Mouse (Mus musculus) embryonic facial prominence, embryonic 12.5 days (tissue): ENCODE data around the gene Cpz. TPM values are rescaled to one million over a fixed set of nuclear protein-coding genes. Genes with fewer than 3 reads are reported as not detected.

Experiments used
- ATAC-seq: fragments of 200-750 bp; cut with Nextera tagmentation; 2 replicates; pipeline ENCODE4 v1.8.0; 2017; ENCODE audit not compliant: insufficient number of reproducible peaks, insufficient read depth, low FRiP score, low TSS enrichment
- H3K27ac ChIP-seq: fragments of 300-500 bp; sonication (generic); 2 replicates; pipeline ENCODE4 v1.5.1; 2016; ENCODE audit warnings: mild to moderate bottlenecking
- H3K27me3 ChIP-seq: fragments of 300-500 bp; sonication (generic); 2 replicates; pipeline ENCODE4 v1.6.1; 2016; ENCODE audit warnings: mild to moderate bottlenecking, moderate library complexity
- H3K36me3 ChIP-seq: fragments of 300-500 bp; sonication (generic); 2 replicates; pipeline ENCODE4 v1.6.1; 2016; ENCODE audit warnings: mild to moderate bottlenecking
- H3K4me1 ChIP-seq: fragments of 300-500 bp; sonication (generic); 2 replicates; pipeline ENCODE4 v1.6.1; 2016
- H3K4me2 ChIP-seq: fragments of 300-500 bp; sonication (generic); replicated peaks from 2 replicates; pipeline ENCODE4 v1.6.1; 2016; ENCODE audit warnings: mild to moderate bottlenecking, moderate library complexity
- H3K4me3 ChIP-seq: fragments of 300-500 bp; sonication (generic); 2 replicates; pipeline ENCODE4 v1.5.1; 2016; ENCODE audit warnings: mild to moderate bottlenecking
- H3K9ac ChIP-seq: fragments of 300-500 bp; sonication (generic); 2 replicates; pipeline ENCODE4 v1.6.1; 2016; ENCODE audit warnings: mild to moderate bottlenecking, moderate library complexity
- H3K9me3 ChIP-seq: fragments of 300-500 bp; sonication (generic); 2 replicates; pipeline ENCODE4 v1.6.1; 2016; ENCODE audit warnings: mild to moderate bottlenecking, moderate library complexity
- WGBS: fragments of 180-500 bp; shearing (Covaris S2); methylation state at CpG from one replicate; pipeline ENCODE4 v1.1.7; 2016; 5-methylcytosine and 5-hydroxymethylcytosine counted together
- polyA plus RNA-seq: library from polyadenylated mRNA; unstranded; fragments of >200 nt; fragmentation: Nextera tagmentation; extraction: Ambion mirVana; gene quantifications from 2 replicates; pipeline ENCODE4 v1.2.1, GENCODE M21; 2016

Gene Cpz
- polyA plus RNA-seq, 1 experiment from 2014 or later = 5.7 TPM

- Histone ChIP-seq H3K27ac (0 out of 2 replicates have a peak overlapping the region, but pooled peaks have one; percentile 6), H3K27me3 (no peaks in the 10 kb centered on the region)
Measured at GRCm38 (mm10) chr5:35551855-35552837, 26.6 kb upstream of the Cpz start.

GRCm38 (mm10) chr5:35546127-35546526, 20.6 kb upstream of the Cpz start:
- Histone ChIP-seq H3K4me3 (no peak overlapping the region), H3K27ac (no peak overlapping the region), H3K9ac (no peak overlapping the region), H3K4me1 (0 out of 2 replicates have a peak, but pooled peaks cover 3% of the 10 kb centered on the region), H3K9me3 (no peaks in the 10 kb centered on the region), H3K27me3 (no peaks in the 10 kb centered on the region), H3K36me3 (no peaks in the 10 kb centered on the region), H3K4me2 (no peak overlapping the region)
- no peak for ATAC-seq

More at GRCm38 (mm10) chr5:35551855-35552837, 26.6 kb upstream of the Cpz start:
- no peak overlapping the region for H3K4me2 ChIP-seq
- H3K4me3 ChIP-seq = no peak overlapping the region
- no peaks in the 10 kb centered on the region for H3K9me3 ChIP-seq
- WGBS = 48% methylated on average over 7 of the region's 7 CpGs
- peaks cover 14% of the 10 kb centered on the region; the same call in 1 of the 2 replicates for H3K36me3 ChIP-seq
- ATAC-seq = no peak
- H3K9ac ChIP-seq = no peak overlapping the region
- H3K4me1 ChIP-seq = peaks cover 8% of the 10 kb centered on the region; the same call in 1 of the 2 replicates

- ATAC-seq = no peak
- H3K4me1 ChIP-seq = peaks cover 21% of the 10 kb centered on the region; the same call in 1 of the 2 replicates
- WGBS = 31% methylated on average over 4 of the region's 4 CpGs
- no peak overlapping the region for H3K9ac ChIP-seq
- no peak overlapping the region for H3K4me2 ChIP-seq
- no peaks in the 10 kb centered on the region for H3K27me3 ChIP-seq
- H3K27ac ChIP-seq = peak overlapping the region; percentile 81
- H3K36me3 ChIP-seq = no peaks in the 10 kb centered on the region
- H3K9me3 ChIP-seq = no peaks in the 10 kb centered on the region
- H3K4me3 ChIP-seq = no peak overlapping the region
Measured at GRCm38 (mm10) chr5:35541059-35541790, 15.7 kb upstream of the Cpz start.

GRCm38 (mm10) chr5:35540555-35540954, 15.1 kb upstream of the Cpz start:
- Histone ChIP-seq H3K27ac (peak overlapping the region; percentile 81), H3K9me3 (no peaks in the 10 kb centered on the region), H3K36me3 (no peaks in the 10 kb centered on the region), H3K9ac (no peak overlapping the region), H3K27me3 (no peaks in the 10 kb centered on the region), H3K4me3 (no peak overlapping the region), H3K4me1 (peaks cover 21% of the 10 kb centered on the region; the same call in 1 of the 2 replicates), H3K4me2 (no peak overlapping the region)
- WGBS = 38% methylated on average over 5 of the region's 5 CpGs
- no peak for ATAC-seq

GRCm38 (mm10) chr5:35539576-35539975, 14.1 kb upstream of the Cpz start:
- Histone ChIP-seq H3K4me1 (peaks cover 21% of the 10 kb centered on the region; the same call in 1 of the 2 replicates), H3K9me3 (no peaks in the 10 kb centered on the region), H3K36me3 (no peaks in the 10 kb centered on the region), H3K27me3 (no peaks in the 10 kb centered on the region), H3K27ac (peak overlapping the region; percentile 2; the same call in 1 of the 2 replicates), H3K4me3 (no peak overlapping the region), H3K4me2 (no peak overlapping the region), H3K9ac (no peak overlapping the region)
- no peak for ATAC-seq
- 57% methylated on average over 4 of the region's 4 CpGs for WGBS

- H3K27ac ChIP-seq = no peak overlapping the region
- H3K36me3 ChIP-seq = no peaks in the 10 kb centered on the region
- H3K4me1 ChIP-seq = peaks cover 21% of the 10 kb centered on the region; the same call in 1 of the 2 replicates
- no peak overlapping the region for H3K4me3 ChIP-seq
- 82% methylated on average over 3 of the region's 3 CpGs for WGBS
- H3K4me2 ChIP-seq = no peak overlapping the region
- no peak overlapping the region for H3K9ac ChIP-seq
- no peaks in the 10 kb centered on the region for H3K27me3 ChIP-seq
- no peak for ATAC-seq
- H3K9me3 ChIP-seq = no peaks in the 10 kb centered on the region
Measured at GRCm38 (mm10) chr5:35538022-35538421, 12.5 kb upstream of the Cpz start.

- H3K27me3 ChIP-seq = no peaks in the 10 kb centered on the region
- no peak overlapping the region for H3K9ac ChIP-seq
- H3K4me1 ChIP-seq = peaks cover 21% of the 10 kb centered on the region; the same call in 1 of the 2 replicates
- no peak overlapping the region for H3K27ac ChIP-seq
- no peak for ATAC-seq
- H3K4me2 ChIP-seq = no peak overlapping the region
- WGBS = 52% methylated on average over 1 of the region's 1 CpGs
- no peak overlapping the region for H3K4me3 ChIP-seq
- no peaks in the 10 kb centered on the region for H3K9me3 ChIP-seq
- no peaks in the 10 kb centered on the region for H3K36me3 ChIP-seq
Measured at GRCm38 (mm10) chr5:35537474-35537873, 12.0 kb upstream of the Cpz start.

GRCm38 (mm10) chr5:35536271-35536670, 10.8 kb upstream of the Cpz start:
- Histone ChIP-seq H3K4me1 (peaks cover 19% of the 10 kb centered on the region; the same call in 1 of the 2 replicates), H3K4me2 (no peak overlapping the region), H3K36me3 (no peaks in the 10 kb centered on the region), H3K9ac (no peak overlapping the region), H3K27ac (no peak overlapping the region), H3K27me3 (no peaks in the 10 kb centered on the region), H3K4me3 (no peak overlapping the region), H3K9me3 (no peaks in the 10 kb centered on the region)
- no peak for ATAC-seq
- 68% methylated on average over 3 of the region's 3 CpGs for WGBS

- no peak overlapping the region for H3K9ac ChIP-seq
- no peak overlapping the region for H3K4me3 ChIP-seq
- no peak for ATAC-seq
- H3K36me3 ChIP-seq = no peaks in the 10 kb centered on the region
- no peak overlapping the region for H3K27ac ChIP-seq
- H3K4me2 ChIP-seq = no peak overlapping the region
- no peaks in the 10 kb centered on the region; the same call in 1 of the 2 replicates for H3K27me3 ChIP-seq
- 15% methylated on average over 10 of the region's 10 CpGs for WGBS
- H3K9me3 ChIP-seq = no peaks in the 10 kb centered on the region
- 0 out of 2 replicates have a peak, but pooled peaks cover 5% of the 10 kb centered on the region for H3K4me1 ChIP-seq
Measured at GRCm38 (mm10) chr5:35531586-35531985, 6.1 kb upstream of the Cpz start.

- no peak overlapping the region for H3K4me3 ChIP-seq
- H3K27me3 ChIP-seq = no peaks in the 10 kb centered on the region; the same call in 1 of the 2 replicates
- ATAC-seq = 0 out of 2 replicates have a peak, but pooled peaks have one; percentile 5
- 12% methylated on average over 4 of the region's 4 CpGs for WGBS
- no peak overlapping the region for H3K9ac ChIP-seq
- no peaks in the 10 kb centered on the region for H3K36me3 ChIP-seq
- H3K9me3 ChIP-seq = no peaks in the 10 kb centered on the region
- no peak overlapping the region for H3K27ac ChIP-seq
- H3K4me1 ChIP-seq = peaks cover 15% of the 10 kb centered on the region
- no peak overlapping the region for H3K4me2 ChIP-seq
Measured at GRCm38 (mm10) chr5:35530442-35530841, 4.9 kb upstream of the Cpz start.

- Histone ChIP-seq H3K36me3 (no peaks in the 10 kb centered on the region), H3K4me3 (no peak overlapping the region), H3K9me3 (no peaks in the 10 kb centered on the region), H3K4me1 (peaks cover 31% of the 10 kb centered on the region), H3K9ac (no peak overlapping the region), H3K27ac (0 out of 2 replicates have a peak overlapping the region, but pooled peaks have one; percentile 36), H3K27me3 (peaks cover 19% of the 10 kb centered on the region; the same call in 1 of the 2 replicates), H3K4me2 (peak overlapping the region; percentile 72)
- ATAC-seq = no peak
- 65% methylated on average over 2 of the region's 2 CpGs for WGBS
Measured at GRCm38 (mm10) chr5:35524381-35524780, 1.1 kb downstream of the Cpz start.
